Mouse (Mus musculus): ENCODE measurements around the gene Bub1b. TPM values are rescaled to one million over a fixed set of nuclear protein-coding genes. Genes with fewer than 3 reads are reported as not detected.

Bub1b gene
- polyA plus RNA-seq, 1 experiment from 2014 or later = 15.7 TPM

- no peak overlapping the region for H3K4me2 ChIP-seq (ENCODE audit: low read depth, low read length)
- WGBS (ENCODE audit: insufficient replicate concordance) = 49% methylated on average over 8 of the region's 8 CpGs
- no peak overlapping the region for H3K9ac ChIP-seq (replicated peaks)
- H3K9me3 ChIP-seq (ENCODE audit: low read length) = no peaks in the 10 kb centered on the region
- peaks cover 12% of the 10 kb centered on the region for H3K27me3 ChIP-seq (ENCODE audit: insufficient read depth, low read length)
- no peak overlapping the region for H3K4me3 ChIP-seq (ENCODE audit: low read depth, low read length)
- TF ChIP-seq EP300 (IDR thresholded peaks at IDR 0.05; ENCODE audit: low read depth) (no peak), CTCF (IDR thresholded peaks at IDR 0.05; ENCODE audit: low read depth) (no peak)
- H3K27ac ChIP-seq (ENCODE audit: low read depth) = no peak overlapping the region
- no peaks in the 10 kb centered on the region for H3K36me3 ChIP-seq (replicated peaks; ENCODE audit: insufficient read depth, low read length)
- no peak for ATAC-seq
- H3K4me1 ChIP-seq (ENCODE audit: insufficient read depth) = peaks cover 1% of the 10 kb centered on the region
- DNase-seq = no peak
These were observed 84.7 kb downstream of the Bub1b start for GRCm38 (mm10) chr2:118682544-118683260.

DNA sequence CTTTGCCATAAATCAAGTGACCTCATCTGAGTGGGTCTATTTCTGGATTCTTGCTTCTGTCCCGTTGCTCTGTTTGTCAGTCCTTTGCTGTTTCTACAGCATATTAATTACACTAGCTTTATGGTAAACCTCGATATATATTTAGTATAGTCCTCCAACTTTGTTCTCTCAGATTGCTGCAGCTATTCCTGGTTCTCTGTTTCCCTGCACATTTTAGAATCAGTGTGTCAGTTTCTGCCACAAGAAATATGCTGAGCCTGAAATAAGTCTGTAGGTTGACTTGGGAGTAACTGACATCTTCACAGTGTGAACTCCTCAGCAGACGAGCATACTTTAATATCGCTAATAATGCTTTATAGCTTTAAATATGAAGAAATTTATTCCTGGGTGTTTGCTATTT, 87.1 kb downstream of the Bub1b start:
- DNase-seq (no peak), ATAC-seq (no peak)
- Histone ChIP-seq H3K4me3 (ENCODE audit: low read depth, low read length) (no peak overlapping the region), H3K36me3 (replicated peaks; ENCODE audit: insufficient read depth, low read length) (no peaks in the 10 kb centered on the region), H3K9ac (replicated peaks) (no peak overlapping the region), H3K4me2 (ENCODE audit: low read depth, low read length) (no peak overlapping the region), H3K27ac (ENCODE audit: low read depth) (no peak overlapping the region), H3K4me1 (ENCODE audit: insufficient read depth) (no peaks in the 10 kb centered on the region), H3K9me3 (ENCODE audit: low read length) (no peaks in the 10 kb centered on the region), H3K27me3 (ENCODE audit: insufficient read depth, low read length) (no peaks in the 10 kb centered on the region)
- TF ChIP-seq EP300 (IDR thresholded peaks at IDR 0.05; ENCODE audit: low read depth) (no peak), CTCF (IDR thresholded peaks at IDR 0.05; ENCODE audit: low read depth) (no peak)
- WGBS (ENCODE audit: insufficient replicate concordance) = 76% methylated on average over 4 of the region's 4 CpGs

DNA sequence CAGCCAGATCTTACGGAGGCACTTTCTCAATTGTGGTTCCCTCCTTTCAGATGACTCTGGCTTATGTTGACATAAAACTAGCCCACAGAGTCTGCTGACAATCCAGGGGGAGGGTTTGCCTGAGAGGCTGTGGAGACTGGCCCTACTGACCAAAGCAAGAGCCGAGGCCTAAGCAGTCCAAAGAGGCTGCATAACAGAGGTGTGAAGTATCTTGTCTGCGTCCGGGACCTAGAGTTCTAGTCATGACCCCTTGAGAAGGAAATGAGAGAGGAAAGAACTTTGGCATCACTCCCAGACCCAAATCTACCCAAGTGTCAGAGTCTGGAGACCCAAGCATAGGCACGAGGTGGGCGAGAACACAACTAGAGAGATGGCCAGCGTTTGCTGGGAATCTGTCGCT, 88.7 kb downstream of the Bub1b start:
- no peak overlapping the region for H3K4me3 ChIP-seq (ENCODE audit: low read depth, low read length)
- 63% methylated on average over 8 of the region's 8 CpGs for WGBS (ENCODE audit: insufficient replicate concordance)
- ATAC-seq = no peak

DNA sequence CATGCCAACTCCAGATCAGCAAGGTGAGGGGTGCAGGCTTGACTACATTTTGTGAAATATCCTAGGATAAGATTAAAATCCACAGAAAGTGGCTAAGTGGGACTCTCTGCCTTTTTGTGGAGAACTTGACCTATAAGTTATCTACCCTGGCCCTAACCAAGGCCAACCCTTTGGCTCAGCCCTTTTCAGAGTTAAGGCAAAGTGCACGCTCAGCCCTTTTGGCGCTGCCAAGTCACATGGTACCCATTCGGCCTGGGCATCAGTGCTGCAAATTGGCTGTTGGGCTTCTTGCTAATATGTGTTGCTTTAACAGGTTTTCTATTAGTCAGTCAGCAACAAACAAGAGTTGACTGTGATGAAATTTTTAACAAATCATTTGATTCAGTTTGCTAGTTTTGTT, 89.8 kb downstream of the Bub1b start:
- Histone ChIP-seq H3K36me3 (replicated peaks; ENCODE audit: insufficient read depth, low read length) (no peaks in the 10 kb centered on the region), H3K4me3 (ENCODE audit: low read depth, low read length) (no peak overlapping the region), H3K27ac (ENCODE audit: low read depth) (no peak overlapping the region), H3K27me3 (ENCODE audit: insufficient read depth, low read length) (no peaks in the 10 kb centered on the region), H3K9ac (replicated peaks) (no peak overlapping the region), H3K4me1 (ENCODE audit: insufficient read depth) (no peaks in the 10 kb centered on the region), H3K9me3 (ENCODE audit: low read length) (no peaks in the 10 kb centered on the region), H3K4me2 (ENCODE audit: low read depth, low read length) (no peak overlapping the region)
- ATAC-seq (no peak), DNase-seq (no peak)
- no peak for TF ChIP-seq EP300 (IDR thresholded peaks at IDR 0.05; ENCODE audit: low read depth)
- no peak for TF ChIP-seq CTCF (IDR thresholded peaks at IDR 0.05; ENCODE audit: low read depth)
- WGBS (ENCODE audit: insufficient replicate concordance) = 85% methylated on average over 3 of the region's 3 CpGs

More for the DNA sequence above, 88.7 kb downstream of the Bub1b start:
- no peak overlapping the region for H3K4me2 ChIP-seq (ENCODE audit: low read depth, low read length)
- no peak for TF ChIP-seq CTCF (IDR thresholded peaks at IDR 0.05; ENCODE audit: low read depth)
- TF ChIP-seq EP300 (IDR thresholded peaks at IDR 0.05; ENCODE audit: low read depth) = no peak
- H3K36me3 ChIP-seq (replicated peaks; ENCODE audit: insufficient read depth, low read length) = no peaks in the 10 kb centered on the region
- H3K4me1 ChIP-seq (ENCODE audit: insufficient read depth) = no peaks in the 10 kb centered on the region
- H3K9me3 ChIP-seq (ENCODE audit: low read length) = no peaks in the 10 kb centered on the region
- no peak overlapping the region for H3K9ac ChIP-seq (replicated peaks)
- no peak for DNase-seq
- no peaks in the 10 kb centered on the region for H3K27me3 ChIP-seq (ENCODE audit: insufficient read depth, low read length)
- H3K27ac ChIP-seq (ENCODE audit: low read depth) = no peak overlapping the region

- Histone ChIP-seq H3K9me3 (ENCODE audit: low read length) (no peaks in the 10 kb centered on the region), H3K27ac (ENCODE audit: low read depth) (no peak overlapping the region), H3K4me3 (ENCODE audit: low read depth, low read length) (no peak overlapping the region), H3K4me2 (ENCODE audit: low read depth, low read length) (no peak overlapping the region), H3K9ac (replicated peaks) (no peak overlapping the region), H3K27me3 (ENCODE audit: insufficient read depth, low read length) (0 out of 2 replicates have a peak, but pooled peaks cover 4% of the 10 kb centered on the region), H3K36me3 (replicated peaks; ENCODE audit: insufficient read depth, low read length) (no peaks in the 10 kb centered on the region), H3K4me1 (ENCODE audit: insufficient read depth) (no peaks in the 10 kb centered on the region)
- ATAC-seq (no peak), DNase-seq (no peak)
- TF ChIP-seq CTCF (IDR thresholded peaks at IDR 0.05; ENCODE audit: low read depth) (no peak), EP300 (IDR thresholded peaks at IDR 0.05; ENCODE audit: low read depth) (no peak)
- WGBS (ENCODE audit: insufficient replicate concordance) = 76% methylated on average over 10 of the region's 10 CpGs
These were observed 91.9 kb downstream of the Bub1b start for GRCm38 (mm10) chr2:118689875-118690274.

Other genes starting within 250 kb of the Bub1b start
- gene Gpr176, start 224.8 kb upstream of the Bub1b start, polyA plus RNA-seq (2015; fragmentation: Nextera tagmentation; extraction: Ambion mirVana) = 0.05 and 0.07 TPM in 2 replicates
- gene Eif2ak4, start 209.6 kb upstream of the Bub1b start, polyA plus RNA-seq (2015; fragmentation: Nextera tagmentation; extraction: Ambion mirVana) = 3.0 and 3.1 TPM in 2 replicates
- 101 and 107 TPM in 2 replicates for gene Srp14, start 118.5 kb upstream of the Bub1b start, polyA plus RNA-seq (2015; fragmentation: Nextera tagmentation; extraction: Ambion mirVana)
- 1.3 TPM in 2 replicates for gene Bmf, start 48.5 kb upstream of the Bub1b start, polyA plus RNA-seq (2015; fragmentation: Nextera tagmentation; extraction: Ambion mirVana)
- gene Pak6, start 65.1 kb downstream of the Bub1b start, polyA plus RNA-seq (2015; fragmentation: Nextera tagmentation; extraction: Ambion mirVana) = 0.08 and 0.15 TPM in 2 replicates
- gene Ankrd63, start 105.8 kb downstream of the Bub1b start, polyA plus RNA-seq (2015; fragmentation: Nextera tagmentation; extraction: Ambion mirVana) = 0.02 TPM in 1 of 2 replicates, not detected in the other
- gene Plcb2, start 130.2 kb downstream of the Bub1b start, polyA plus RNA-seq (2015; fragmentation: Nextera tagmentation; extraction: Ambion mirVana) = 1.7 and 1.9 TPM in 2 replicates
- gene Inafm2, start 147.5 kb downstream of the Bub1b start, polyA plus RNA-seq (2015; fragmentation: Nextera tagmentation; extraction: Ambion mirVana) = 14.0 and 14.7 TPM in 2 replicates
- gene Ccdc9b, start 164.4 kb downstream of the Bub1b start, polyA plus RNA-seq (2015; fragmentation: Nextera tagmentation; extraction: Ambion mirVana) = 0.36 and 0.52 TPM in 2 replicates
- gene Phgr1, start 174.6 kb downstream of the Bub1b start, polyA plus RNA-seq (2015; fragmentation: Nextera tagmentation; extraction: Ambion mirVana) = not detected in 2 replicates
- 0.06 and 0.14 TPM in 2 replicates for gene Disp2, start 181.5 kb downstream of the Bub1b start, polyA plus RNA-seq (2015; fragmentation: Nextera tagmentation; extraction: Ambion mirVana)
- gene Knstrn, start 215.8 kb downstream of the Bub1b start, polyA plus RNA-seq (2015; fragmentation: Nextera tagmentation; extraction: Ambion mirVana) = 28.8 and 31.4 TPM in 2 replicates

Measured in liver, postnatal 0 days (tissue).